Mouse (Mus musculus) liver, embryonic 12.5 days (tissue): ENCODE data around the gene Gng8. TPM values are rescaled to one million over a fixed set of nuclear protein-coding genes. Genes with fewer than 3 reads are reported as not detected.

Experiments used
- ATAC-seq: fragments of 200-750 bp; cut with Nextera tagmentation; 2 replicates; pipeline ENCODE4 v1.8.0; 2017; ENCODE audit warnings: moderate number of reproducible peaks, mild to moderate bottlenecking, moderate library complexity
- H3K27ac ChIP-seq: fragments of 300-500 bp; sonication (generic); 2 replicates; pipeline ENCODE4 v1.5.1; 2016; ENCODE audit warnings: mild to moderate bottlenecking
- H3K27me3 ChIP-seq: fragments of 300-500 bp; sonication (generic); replicated peaks from 2 replicates; pipeline ENCODE4 v1.6.1; 2016; ENCODE audit warnings: mild to moderate bottlenecking, moderate library complexity
- H3K36me3 ChIP-seq: fragments of 300-500 bp; sonication (generic); 2 replicates; pipeline ENCODE4 v1.6.1; 2016; ENCODE audit warnings: mild to moderate bottlenecking, moderate library complexity
- H3K4me1 ChIP-seq: fragments of 300-500 bp; sonication (generic); 2 replicates; pipeline ENCODE4 v1.6.1; 2016
- H3K4me2 ChIP-seq: fragments of 300-500 bp; sonication (generic); 2 replicates; pipeline ENCODE4 v1.6.1; 2016; ENCODE audit warnings: mild to moderate bottlenecking, moderate library complexity
- H3K4me3 ChIP-seq: fragments of 300-500 bp; sonication (generic); 2 replicates; pipeline ENCODE4 v1.5.1; 2016; ENCODE audit warnings: mild to moderate bottlenecking, moderate library complexity
- H3K9ac ChIP-seq: fragments of 300-500 bp; sonication (generic); 2 replicates; pipeline ENCODE4 v1.6.1; 2016; ENCODE audit warnings: mild to moderate bottlenecking, moderate library complexity
- H3K9me3 ChIP-seq: fragments of 300-500 bp; sonication (generic); replicated peaks from 2 replicates; pipeline ENCODE4 v1.6.1; 2016; ENCODE audit warnings: mild to moderate bottlenecking, moderate library complexity
- WGBS: fragments of 180-500 bp; shearing (Covaris S2); methylation state at CpG from one replicate; pipeline ENCODE4 v1.1.7; 2016; ENCODE audit not compliant: insufficient replicate concordance; 5-methylcytosine and 5-hydroxymethylcytosine counted together
- polyA plus RNA-seq: library from polyadenylated mRNA; unstranded; fragments of >200 nt; fragmentation: Nextera tagmentation; extraction: Ambion mirVana; gene quantifications from 2 replicates; pipeline ENCODE4 v1.2.1, GENCODE M21; 2016

Gng8 gene
- polyA plus RNA-seq, 1 experiment from 2014 or later: 0.80 TPM

GRCm38 (mm10) chr7:16876608-16877007, 15.0 kb upstream of the Gng8 start:
- H3K27ac ChIP-seq: no peak overlapping the region
- H3K4me2 ChIP-seq: peak overlapping the region; percentile 98
- WGBS: 9% methylated on average over 13 of the region's 13 CpGs
- no peaks in the 10 kb centered on the region for H3K36me3 ChIP-seq
- peaks cover 42% of the 10 kb centered on the region for H3K4me1 ChIP-seq
- H3K4me3 ChIP-seq: peak overlapping the region; percentile 65; the same call in 1 of the 2 replicates
- no peak for ATAC-seq
- no peak overlapping the region for H3K9ac ChIP-seq
- H3K9me3 ChIP-seq: no peaks in the 10 kb centered on the region
- peaks cover 33% of the 10 kb centered on the region for H3K27me3 ChIP-seq

GRCm38 (mm10) chr7:16877717-16878116, 13.9 kb upstream of the Gng8 start:
- Histone ChIP-seq H3K4me3 (no peak overlapping the region), H3K4me2 (no peak overlapping the region), H3K4me1 (peaks cover 42% of the 10 kb centered on the region), H3K36me3 (no peaks in the 10 kb centered on the region), H3K9me3 (no peaks in the 10 kb centered on the region), H3K27ac (no peak overlapping the region), H3K9ac (no peak overlapping the region), H3K27me3 (peaks cover 44% of the 10 kb centered on the region)
- 63% methylated on average over 3 of the region's 3 CpGs for WGBS
- no peak for ATAC-seq

GRCm38 (mm10) chr7:16879796-16880547, 11.6 kb upstream of the Gng8 start:
- 28% methylated on average over 9 of the region's 9 CpGs for WGBS
- H3K4me1 ChIP-seq: peaks cover 33% of the 10 kb centered on the region
- no peak overlapping the region for H3K9ac ChIP-seq
- H3K4me2 ChIP-seq: no peak overlapping the region
- H3K9me3 ChIP-seq: no peaks in the 10 kb centered on the region
- H3K27me3 ChIP-seq: peaks cover 67% of the 10 kb centered on the region
- ATAC-seq: no peak
- H3K36me3 ChIP-seq: peaks cover 3% of the 10 kb centered on the region
- H3K4me3 ChIP-seq: no peak overlapping the region
- no peak overlapping the region for H3K27ac ChIP-seq

GRCm38 (mm10) chr7:16880615-16881014, 11.0 kb upstream of the Gng8 start:
- no peak for ATAC-seq
- no peak overlapping the region for H3K4me2 ChIP-seq
- no peak overlapping the region for H3K27ac ChIP-seq
- no peak overlapping the region for H3K4me3 ChIP-seq
- H3K36me3 ChIP-seq: peaks cover 10% of the 10 kb centered on the region
- H3K9ac ChIP-seq: no peak overlapping the region
- peaks cover 70% of the 10 kb centered on the region for H3K27me3 ChIP-seq
- H3K9me3 ChIP-seq: peaks cover 4% of the 10 kb centered on the region
- H3K4me1 ChIP-seq: peaks cover 28% of the 10 kb centered on the region
- 14% methylated on average over 5 of the region's 5 CpGs for WGBS

GRCm38 (mm10) chr7:16883162-16883561, 8.4 kb upstream of the Gng8 start:
- no peak overlapping the region for H3K9ac ChIP-seq
- ATAC-seq: no peak
- H3K4me3 ChIP-seq: no peak overlapping the region
- peaks cover 20% of the 10 kb centered on the region for H3K36me3 ChIP-seq
- WGBS: 72% methylated on average over 6 of the region's 6 CpGs
- H3K27me3 ChIP-seq: peaks cover 80% of the 10 kb centered on the region
- peaks cover 12% of the 10 kb centered on the region for H3K9me3 ChIP-seq
- peaks cover 14% of the 10 kb centered on the region for H3K4me1 ChIP-seq
- no peak overlapping the region for H3K4me2 ChIP-seq
- H3K27ac ChIP-seq: no peak overlapping the region

- H3K4me3 ChIP-seq: no peak overlapping the region
- H3K36me3 ChIP-seq: peaks cover 20% of the 10 kb centered on the region
- H3K9me3 ChIP-seq: peaks cover 12% of the 10 kb centered on the region
- ATAC-seq: no peak
- peaks cover 88% of the 10 kb centered on the region for H3K27me3 ChIP-seq
- H3K4me1 ChIP-seq: peaks cover 14% of the 10 kb centered on the region
- H3K4me2 ChIP-seq: no peak overlapping the region
- WGBS: 36% methylated on average over 4 of the region's 4 CpGs
- no peak overlapping the region for H3K9ac ChIP-seq
- H3K27ac ChIP-seq: no peak overlapping the region
Observed at GRCm38 (mm10) chr7:16884334-16884733, 7.3 kb upstream of the Gng8 start.

GRCm38 (mm10) chr7:16885271-16885776, 6.3 kb upstream of the Gng8 start:
- H3K27me3 ChIP-seq: peaks cover 98% of the 10 kb centered on the region
- no peak overlapping the region for H3K27ac ChIP-seq
- H3K4me3 ChIP-seq: peak overlapping the region; percentile 35
- H3K4me1 ChIP-seq: peaks cover 6% of the 10 kb centered on the region
- no peak overlapping the region for H3K9ac ChIP-seq
- WGBS: 11% methylated on average over 95 of the region's 95 CpGs
- H3K4me2 ChIP-seq: peak overlapping the region; percentile 52
- peaks cover 20% of the 10 kb centered on the region for H3K36me3 ChIP-seq
- peaks cover 12% of the 10 kb centered on the region for H3K9me3 ChIP-seq
- 0 out of 2 replicates have a peak, but pooled peaks have one; percentile 30 for ATAC-seq

GRCm38 (mm10) chr7:16885905-16886304, 5.7 kb upstream of the Gng8 start:
- H3K4me2 ChIP-seq: peak overlapping the region; percentile 52
- peaks cover 20% of the 10 kb centered on the region for H3K36me3 ChIP-seq
- peaks cover 5% of the 10 kb centered on the region for H3K4me1 ChIP-seq
- no peak overlapping the region for H3K9ac ChIP-seq
- peaks cover 100% of the 10 kb centered on the region for H3K27me3 ChIP-seq
- WGBS: 29% methylated on average over 59 of the region's 59 CpGs
- peak overlapping the region; percentile 35 for H3K4me3 ChIP-seq
- H3K27ac ChIP-seq: no peak overlapping the region
- H3K9me3 ChIP-seq: peaks cover 12% of the 10 kb centered on the region
- ATAC-seq: no peak

GRCm38 (mm10) chr7:16890536-16890935, 1.1 kb upstream of the Gng8 start:
- 38% methylated on average over 6 of the region's 6 CpGs for WGBS
- H3K36me3 ChIP-seq: peaks cover 11% of the 10 kb centered on the region
- peaks cover 36% of the 10 kb centered on the region for H3K4me1 ChIP-seq
- H3K9me3 ChIP-seq: peaks cover 9% of the 10 kb centered on the region
- H3K4me3 ChIP-seq: no peak overlapping the region
- H3K9ac ChIP-seq: no peak overlapping the region
- peaks cover 97% of the 10 kb centered on the region for H3K27me3 ChIP-seq
- H3K4me2 ChIP-seq: peak overlapping the region; percentile 67
- ATAC-seq: no peak
- peak overlapping the region; percentile 26; the same call in 1 of the 2 replicates for H3K27ac ChIP-seq

GRCm38 (mm10) chr7:16890944-16891343, 642 bp upstream of the Gng8 start:
- Histone ChIP-seq H3K27ac (peak overlapping the region; percentile 31; the same call in 1 of the 2 replicates), H3K27me3 (peaks cover 94% of the 10 kb centered on the region), H3K36me3 (peaks cover 7% of the 10 kb centered on the region), H3K4me1 (peaks cover 37% of the 10 kb centered on the region), H3K9me3 (peaks cover 5% of the 10 kb centered on the region), H3K9ac (no peak overlapping the region), H3K4me2 (peak overlapping the region; percentile 67), H3K4me3 (peak overlapping the region; percentile 32; the same call in 1 of the 2 replicates)
- no peak for ATAC-seq
- WGBS: 5% methylated on average over 23 of the region's 23 CpGs

GRCm38 (mm10) chr7:16892352-16892730, 755 bp downstream of the Gng8 start:
- peaks cover 87% of the 10 kb centered on the region for H3K27me3 ChIP-seq
- peaks cover 37% of the 10 kb centered on the region for H3K4me1 ChIP-seq
- H3K4me3 ChIP-seq: 0 out of 2 replicates have a peak overlapping the region, but pooled peaks have one; percentile 32
- no peak overlapping the region for H3K27ac ChIP-seq
- no peaks in the 10 kb centered on the region for H3K9me3 ChIP-seq
- H3K4me2 ChIP-seq: peak overlapping the region; percentile 67
- no peaks in the 10 kb centered on the region for H3K36me3 ChIP-seq
- no peak overlapping the region for H3K9ac ChIP-seq
- peak; percentile 10; the same call in 1 of the 2 replicates for ATAC-seq
- 38% methylated on average over 9 of the region's 9 CpGs for WGBS

GRCm38 (mm10) chr7:16893612-16894011, 2.0 kb downstream of the Gng8 start:
- Histone ChIP-seq H3K4me3 (no peak overlapping the region), H3K27ac (no peak overlapping the region), H3K36me3 (no peaks in the 10 kb centered on the region), H3K4me2 (no peak overlapping the region), H3K27me3 (peaks cover 74% of the 10 kb centered on the region), H3K9me3 (no peaks in the 10 kb centered on the region), H3K4me1 (peaks cover 37% of the 10 kb centered on the region), H3K9ac (no peak overlapping the region)
- 12% methylated on average over 5 of the region's 6 CpGs for WGBS
- ATAC-seq: no peak
